Mouse (Mus musculus) kidney, adult 10 weeks (tissue): ENCODE measurements around the gene Trrap. TPM values are rescaled to one million over a fixed set of nuclear protein-coding genes. Genes with fewer than 3 reads are reported as not detected.

Experiments
- polyA plus RNA-seq: library from polyadenylated mRNA; stranded (reverse); fragments of 350-450 nt; fragmentation: Illumina TruSeq; extraction: RNeasy Lipid Tissue Mini Kit (QIAGEN cat#74804); gene quantifications from one replicate; pipeline ENCODE4 v1.2.3, GENCODE M21; 2014; ENCODE audit warnings: low read depth, low replicate concordance

Gene Trrap
- polyA plus RNA-seq = 5.1 TPM

DNA sequence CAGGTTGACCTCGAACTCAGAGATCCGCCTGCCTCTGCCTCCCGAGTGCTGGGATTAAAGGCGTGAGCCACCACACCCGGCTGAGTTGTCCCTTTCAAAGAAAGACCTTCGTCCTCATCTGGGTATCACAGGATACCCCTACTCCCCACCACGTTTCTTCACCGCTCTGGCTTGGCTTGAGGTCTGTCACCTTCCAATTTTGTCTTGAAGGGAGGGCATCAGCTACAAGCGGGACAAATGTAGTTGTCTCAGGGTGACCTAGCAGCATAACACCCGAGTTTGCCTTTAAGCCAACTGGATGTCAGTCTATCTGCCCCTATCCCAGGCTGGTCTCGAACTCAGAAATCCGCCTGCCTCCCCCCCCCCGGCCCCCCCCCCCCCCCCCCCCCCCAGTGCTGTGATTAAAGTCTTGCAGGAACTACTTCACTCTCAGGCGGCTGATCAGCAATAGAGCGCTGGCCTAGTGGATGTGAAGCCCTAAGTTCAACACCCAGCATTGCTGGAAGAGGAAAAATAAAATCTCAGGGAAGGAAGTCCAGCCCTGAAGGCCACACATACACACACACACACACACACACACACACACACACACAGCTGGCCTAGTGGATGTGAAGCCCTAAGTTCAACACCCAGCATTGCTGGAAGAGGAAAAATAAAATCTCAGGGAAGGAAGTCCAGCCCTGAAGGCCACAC lies at the start of gene Trrap:
TSS of gene Trrap (plus strand) at position 627 of the 693 bp plus-strand sequence.

GRCm38 (mm10) chr5:144761161-144761868 lies 6.2 kb upstream of the Trrap start, which contains the start of gene Tmem130:
Gene Tmem130 (minus strand): TSS chr5:144761818.

Other genes starting within 250 kb of the Trrap start
- gene Nptx2, start 221.8 kb upstream of the Trrap start, polyA plus RNA-seq = not detected
- not detected for gene Tmem130, start 5.9 kb upstream of the Trrap start, polyA plus RNA-seq
- 4.9 TPM for gene Smurf1, start 198.1 kb downstream of the Trrap start, polyA plus RNA-seq